Mouse (Mus musculus) hindbrain, embryonic 10.5 days (tissue): ENCODE results near the gene Olfr1497. TPM values are rescaled to one million over a fixed set of nuclear protein-coding genes. Genes with fewer than 3 reads are reported as not detected.

Experiments used
- polyA plus RNA-seq: library from polyadenylated mRNA; unstranded; fragments of >200 nt; fragmentation: Nextera tagmentation; extraction: Ambion mirVana; gene quantifications from 2 replicates; pipeline ENCODE4 v1.2.1, GENCODE M21; 2016

Olfr1497 gene
- polyA plus RNA-seq, 1 experiment from 2014 or later: not detected

Other genes starting within 250 kb of the Olfr1497 start
- not detected in 2 replicates for gene Olfr1484, start 214.7 kb downstream of the Olfr1497 start, polyA plus RNA-seq
- gene Olfr1487, start 180.8 kb downstream of the Olfr1497 start, polyA plus RNA-seq: not detected in 2 replicates
- gene Olfr1489, start 166.6 kb downstream of the Olfr1497 start, polyA plus RNA-seq: not detected in 2 replicates
- not detected in 2 replicates for gene Olfr1490, start 147.1 kb downstream of the Olfr1497 start, polyA plus RNA-seq
- gene Olfr1491, start 100.9 kb downstream of the Olfr1497 start, polyA plus RNA-seq: not detected in 2 replicates
- not detected in 2 replicates for gene Olfr1493-ps1, start 74.9 kb downstream of the Olfr1497 start, polyA plus RNA-seq
- not detected in 2 replicates for gene Olfr1494, start 58.5 kb downstream of the Olfr1497 start, polyA plus RNA-seq
- gene Olfr1495, start 33.6 kb downstream of the Olfr1497 start, polyA plus RNA-seq: not detected in 2 replicates
- gene Olfr1496, start 20.3 kb downstream of the Olfr1497 start, polyA plus RNA-seq: not detected in 2 replicates
- gene Olfr1499, start 21.2 kb upstream of the Olfr1497 start, polyA plus RNA-seq: not detected in 2 replicates
- not detected in 2 replicates for gene Olfr1500, start 32.3 kb upstream of the Olfr1497 start, polyA plus RNA-seq
- not detected in 2 replicates for gene Olfr1501, start 52.5 kb upstream of the Olfr1497 start, polyA plus RNA-seq
- gene Olfr1502, start 63.6 kb upstream of the Olfr1497 start, polyA plus RNA-seq: not detected in 2 replicates
- not detected in 2 replicates for gene Olfr1504, start 99.7 kb upstream of the Olfr1497 start, polyA plus RNA-seq
- gene Olfr1505, start 115.3 kb upstream of the Olfr1497 start, polyA plus RNA-seq: not detected in 2 replicates